Mouse (Mus musculus) G1E (cell line): ENCODE measurements around the gene Fam76a. TPM values are rescaled to one million over a fixed set of nuclear protein-coding genes. Genes with fewer than 3 reads are reported as not detected.

Experiments used
- ATAC-seq: 2 replicates; pipeline ENCODE4 v1.8.0; 2016; ENCODE audit warnings: mild to moderate bottlenecking; ENCODE audit not compliant: insufficient number of reproducible peaks, poor library complexity, low FRiP score, severe bottlenecking; ENCODE audit errors: extremely low read depth
- DNase-seq: peaks from one replicate; pipeline ENCODE4 v3.0.0; 2012; ENCODE audit warnings: low spot score
- H3K27me3 ChIP-seq: 2 replicates; pipeline ENCODE4 v1.6.1; 2012; ENCODE audit warnings: mild to moderate bottlenecking, low read length, inconsistent platforms; ENCODE audit not compliant: insufficient read depth
- H3K36me3 ChIP-seq: replicated peaks from 2 replicates; pipeline ENCODE3; 2012; ENCODE audit warnings: mild to moderate bottlenecking, inconsistent platforms
- H3K4me1 ChIP-seq: 2 replicates; pipeline ENCODE4 v1.6.1; 2012; ENCODE audit warnings: low read depth, low read length, inconsistent platforms, mixed read lengths; ENCODE audit not compliant: insufficient read depth
- H3K4me3 ChIP-seq: 2 replicates; pipeline ENCODE4 v1.5.1; 2012; ENCODE audit warnings: low read depth, mild to moderate bottlenecking, inconsistent platforms, low read length, moderate library complexity, mixed read lengths
- H3K9me3 ChIP-seq: replicated peaks from 2 replicates; pipeline ENCODE4 v1.6.1; 2012; ENCODE audit warnings: inconsistent platforms
- CTCF ChIP-seq: IDR thresholded peaks from 2 replicates; pipeline ENCODE4 v1.5.1; 2012; ENCODE audit warnings: low read depth, low read length, inconsistent platforms, mixed read lengths
- GATA1 ChIP-seq: IDR thresholded peaks from 2 replicates; pipeline ENCODE4 v1.6.1; 2012; ENCODE audit warnings: borderline replicate concordance, low read length, inconsistent platforms, mixed read lengths
- GATA2 ChIP-seq: IDR thresholded peaks from 2 replicates; pipeline ENCODE4 v1.6.1; 2012; ENCODE audit warnings: low read depth, low read length, inconsistent platforms, borderline replicate concordance
- POLR2AphosphoS5 ChIP-seq: IDR thresholded peaks from 2 replicates; pipeline ENCODE4 v1.6.1; 2012; ENCODE audit warnings: low read depth, low read length, inconsistent platforms; ENCODE audit not compliant: insufficient replicate concordance
- TAL1 ChIP-seq: conservative IDR thresholded peaks from 2 replicates; pipeline ENCODE4 v1.6.1; 2012; ENCODE audit warnings: low read depth, low read length, inconsistent platforms, mixed read lengths
- polyA plus RNA-seq: library from polyadenylated mRNA; stranded (reverse); fragments of >175 nt; gene quantifications from 2 replicates; pipeline ENCODE4 v1.2.3, GENCODE M21; 2012
- total RNA-seq, 2 experiments: library from RNA; stranded (forward) in 1 of 2; stranded (reverse) in 1 of 2; fragments of 200-1000 nt in 1 of 2; fragments of >200 nt in 1 of 2; fragmentation: Nextera tagmentation in 1 of 2; gene quantifications; 2 replicates each; pipeline ENCODE4 v1.2.3; 2014 to 2017

Gene Fam76a
- total and polyA plus RNA-seq, 3 experiments = 16.2 to 39.8 (median 25.9) TPM

GRCm38 (mm10) chr4:132946047-132947001, 24.0 kb upstream of the Fam76a start:
- TF ChIP-seq GATA2 = no peak
- TF ChIP-seq TAL1 = no peak
- TF ChIP-seq CTCF = no peak
- TF ChIP-seq GATA1 = no peak
- no peak for TF ChIP-seq POLR2AphosphoS5
- ATAC-seq = no peak
- peaks cover 15% of the 10 kb centered on the region for H3K4me1 ChIP-seq
- peaks cover 56% of the 10 kb centered on the region for H3K27me3 ChIP-seq
- H3K4me3 ChIP-seq = no peak overlapping the region
- DNase-seq = no peak
- H3K36me3 ChIP-seq = no peaks in the 10 kb centered on the region
- H3K9me3 ChIP-seq = no peaks in the 10 kb centered on the region

- no peak overlapping the region for H3K4me3 ChIP-seq
- peaks cover 59% of the 10 kb centered on the region for H3K27me3 ChIP-seq
- peak; percentile 60 for DNase-seq
- no peak for TF ChIP-seq TAL1
- no peak for TF ChIP-seq GATA2
- no peak for TF ChIP-seq GATA1
- peak; percentile 96 for TF ChIP-seq CTCF
- TF ChIP-seq POLR2AphosphoS5 = no peak
- peak; percentile 63; the same call in 1 of the 2 replicates for ATAC-seq
- H3K9me3 ChIP-seq = no peaks in the 10 kb centered on the region
- no peaks in the 10 kb centered on the region for H3K36me3 ChIP-seq
- peaks cover 15% of the 10 kb centered on the region for H3K4me1 ChIP-seq
Observed at GRCm38 (mm10) chr4:132945261-132946046, 23.1 kb upstream of the Fam76a start.

- H3K36me3 ChIP-seq = no peaks in the 10 kb centered on the region
- TF ChIP-seq GATA1 = no peak
- TF ChIP-seq TAL1 = no peak
- no peak for TF ChIP-seq POLR2AphosphoS5
- no peak for TF ChIP-seq GATA2
- TF ChIP-seq CTCF = no peak
- H3K4me3 ChIP-seq = no peak overlapping the region
- peaks cover 58% of the 10 kb centered on the region for H3K27me3 ChIP-seq
- ATAC-seq = no peak
- DNase-seq = no peak
- H3K9me3 ChIP-seq = no peaks in the 10 kb centered on the region
- peaks cover 13% of the 10 kb centered on the region for H3K4me1 ChIP-seq
Observed at GRCm38 (mm10) chr4:132944776-132945175, 22.4 kb upstream of the Fam76a start.

- TF ChIP-seq POLR2AphosphoS5 (no peak), TAL1 (no peak), GATA2 (no peak), CTCF (no peak), GATA1 (no peak)
- ATAC-seq (no peak), DNase-seq (no peak)
- Histone ChIP-seq H3K4me1 (peaks cover 16% of the 10 kb centered on the region), H3K9me3 (no peaks in the 10 kb centered on the region), H3K27me3 (peaks cover 57% of the 10 kb centered on the region), H3K36me3 (no peaks in the 10 kb centered on the region), H3K4me3 (no peak overlapping the region)
Observed at GRCm38 (mm10) chr4:132944106-132944505, 21.7 kb upstream of the Fam76a start.

GRCm38 (mm10) chr4:132943088-132943487, 20.7 kb upstream of the Fam76a start:
- no peak for TF ChIP-seq TAL1
- no peak for TF ChIP-seq GATA2
- Histone ChIP-seq H3K36me3 (no peaks in the 10 kb centered on the region), H3K4me1 (peaks cover 16% of the 10 kb centered on the region), H3K9me3 (no peaks in the 10 kb centered on the region), H3K27me3 (peaks cover 58% of the 10 kb centered on the region), H3K4me3 (no peak overlapping the region)
- DNase-seq (no peak), ATAC-seq (no peak)

- peaks cover 14% of the 10 kb centered on the region for H3K4me1 ChIP-seq
- ATAC-seq = no peak
- no peak for DNase-seq
- H3K36me3 ChIP-seq = no peaks in the 10 kb centered on the region
- H3K27me3 ChIP-seq = peaks cover 50% of the 10 kb centered on the region
- TF ChIP-seq POLR2AphosphoS5 (no peak), CTCF (no peak), GATA1 (no peak)
- no peaks in the 10 kb centered on the region for H3K9me3 ChIP-seq
- H3K4me3 ChIP-seq = no peak overlapping the region
Observed at GRCm38 (mm10) chr4:132941012-132941729, 18.8 kb upstream of the Fam76a start.
